Mouse (Mus musculus): ENCODE data around the gene Smarcb1. TPM values are rescaled to one million over a fixed set of nuclear protein-coding genes. Genes with fewer than 3 reads are reported as not detected.
A peak's percentile ranks its signal among the peaks of the same experiment; 100 is the strongest.
"Not testable (repeated sequence)": the region's sequence is repeated elsewhere in the genome, so short reads cannot be mapped to it uniquely, and the experiment has no call there.

The Smarcb1 gene
- polyA plus RNA-seq, 1 experiment from 2014 or later: 250 TPM

- H3K4me3 ChIP-seq (ENCODE audit: low read length): no peak overlapping the region
- H3K36me3 ChIP-seq (ENCODE audit: insufficient read depth, low read length): peaks cover 42% of the 10 kb centered on the region
- H3K27ac ChIP-seq (ENCODE audit: low read length): no peak overlapping the region
- H3K4me1 ChIP-seq (ENCODE audit: insufficient read depth, low read length): peaks cover 15% of the 10 kb centered on the region
- no peak for ATAC-seq (ENCODE audit: low FRiP score, low TSS enrichment)
- no peaks in the 10 kb centered on the region for H3K9me3 ChIP-seq (ENCODE audit: low read length)
- H3K27me3 ChIP-seq (ENCODE audit: insufficient read depth, low read length): no peaks in the 10 kb centered on the region
- H3K4me2 ChIP-seq (replicated peaks; ENCODE audit: low read depth, low read length): no peak overlapping the region
- H3K9ac ChIP-seq (replicated peaks; ENCODE audit: low read length): no peak overlapping the region
- 93% methylated on average over 5 of the region's 5 CpGs for WGBS
These were observed 25.7 kb downstream of the Smarcb1 start for GRCm38 (mm10) chr10:75895730-75896129.

- no peak overlapping the region for H3K4me2 ChIP-seq (replicated peaks; ENCODE audit: low read depth, low read length)
- peaks cover 35% of the 10 kb centered on the region for H3K36me3 ChIP-seq (ENCODE audit: insufficient read depth, low read length)
- no peaks in the 10 kb centered on the region for H3K9me3 ChIP-seq (ENCODE audit: low read length)
- H3K27ac ChIP-seq (ENCODE audit: low read length): no peak overlapping the region
- H3K27me3 ChIP-seq (ENCODE audit: insufficient read depth, low read length): no peaks in the 10 kb centered on the region
- no peak overlapping the region for H3K9ac ChIP-seq (replicated peaks; ENCODE audit: low read length)
- 55% methylated on average over 6 of the region's 6 CpGs for WGBS
- H3K4me3 ChIP-seq (ENCODE audit: low read length): no peak overlapping the region
- no peak for ATAC-seq (ENCODE audit: low FRiP score, low TSS enrichment)
- peaks cover 22% of the 10 kb centered on the region for H3K4me1 ChIP-seq (ENCODE audit: insufficient read depth, low read length)
These were observed 26.8 kb downstream of the Smarcb1 start for GRCm38 (mm10) chr10:75894601-75895000.

GRCm38 (mm10) chr10:75893089-75893750, 28.2 kb downstream of the Smarcb1 start, which contains the start of gene Derl3:
Gene Derl3 (plus strand): TSS chr10:75893413.
- Histone ChIP-seq H3K27ac (ENCODE audit: low read length) (peak within 1 kb of the TSS; percentile 46), H3K36me3 (ENCODE audit: insufficient read depth, low read length) (peaks cover 33% of the 10 kb centered on the region), H3K4me3 (ENCODE audit: low read length) (peak within 1 kb of the TSS; percentile 51), H3K4me1 (ENCODE audit: insufficient read depth, low read length) (peaks cover 27% of the 10 kb centered on the region), H3K4me2 (replicated peaks; ENCODE audit: low read depth, low read length) (peak within 1 kb of the TSS; percentile 87), H3K9me3 (ENCODE audit: low read length) (no peaks in the 10 kb centered on the region), H3K27me3 (ENCODE audit: insufficient read depth, low read length) (no peaks in the 10 kb centered on the region), H3K9ac (replicated peaks; ENCODE audit: low read length) (peak within 1 kb of the TSS; percentile 54)
- peak; percentile 99 for ATAC-seq (ENCODE audit: low FRiP score, low TSS enrichment)
- WGBS: 2% methylated on average over 50 of the region's 51 CpGs

GRCm38 (mm10) chr10:75889406-75890153, 31.8 kb downstream of the Smarcb1 start:
- peak overlapping the region; percentile 37; the same call in 1 of the 2 replicates for H3K9ac ChIP-seq (replicated peaks; ENCODE audit: low read length)
- ATAC-seq (ENCODE audit: low FRiP score, low TSS enrichment): no peak
- 23% methylated on average over 8 of the region's 8 CpGs for WGBS
- no peak overlapping the region for H3K4me3 ChIP-seq (ENCODE audit: low read length)
- H3K27me3 ChIP-seq (ENCODE audit: insufficient read depth, low read length): no peaks in the 10 kb centered on the region
- no peaks in the 10 kb centered on the region for H3K9me3 ChIP-seq (ENCODE audit: low read length)
- H3K36me3 ChIP-seq (ENCODE audit: insufficient read depth, low read length): peaks cover 6% of the 10 kb centered on the region
- H3K27ac ChIP-seq (ENCODE audit: low read length): 0 out of 2 replicates have a peak overlapping the region, but pooled peaks have one; percentile 10
- H3K4me2 ChIP-seq (replicated peaks; ENCODE audit: low read depth, low read length): no peak overlapping the region
- peaks cover 27% of the 10 kb centered on the region for H3K4me1 ChIP-seq (ENCODE audit: insufficient read depth, low read length)

- H3K27me3 ChIP-seq (ENCODE audit: insufficient read depth, low read length); H3K4me3 ChIP-seq (ENCODE audit: low read length); H3K9ac ChIP-seq (replicated peaks; ENCODE audit: low read length); H3K9me3 ChIP-seq (ENCODE audit: low read length); H3K27ac ChIP-seq (ENCODE audit: low read length); H3K36me3 ChIP-seq (ENCODE audit: insufficient read depth, low read length); ATAC-seq (ENCODE audit: low FRiP score, low TSS enrichment); H3K4me2 ChIP-seq (replicated peaks; ENCODE audit: low read depth, low read length): not testable (repeated sequence)
- H3K4me1 ChIP-seq (ENCODE audit: insufficient read depth, low read length): peaks cover 22% of the 10 kb centered on the region
- WGBS: 84% methylated on average over 5 of the region's 5 CpGs
These were observed 33.9 kb downstream of the Smarcb1 start for GRCm38 (mm10) chr10:75887504-75887903.

- no peak for ATAC-seq (ENCODE audit: low FRiP score, low TSS enrichment)
- Histone ChIP-seq H3K36me3 (ENCODE audit: insufficient read depth, low read length) (no peaks in the 10 kb centered on the region), H3K4me2 (replicated peaks; ENCODE audit: low read depth, low read length) (no peak overlapping the region), H3K9me3 (ENCODE audit: low read length) (no peaks in the 10 kb centered on the region), H3K27ac (ENCODE audit: low read length) (no peak overlapping the region), H3K9ac (replicated peaks; ENCODE audit: low read length) (no peak overlapping the region), H3K4me3 (ENCODE audit: low read length) (no peak overlapping the region), H3K4me1 (ENCODE audit: insufficient read depth, low read length) (peaks cover 17% of the 10 kb centered on the region), H3K27me3 (ENCODE audit: insufficient read depth, low read length) (no peaks in the 10 kb centered on the region)
- 94% methylated on average over 8 of the region's 8 CpGs for WGBS
These were observed 36.7 kb downstream of the Smarcb1 start for GRCm38 (mm10) chr10:75884742-75885141.

GRCm38 (mm10) chr10:75883232-75883552, 38.2 kb downstream of the Smarcb1 start:
- peak overlapping the region; percentile 64 for H3K27ac ChIP-seq (ENCODE audit: low read length)
- peak overlapping the region; percentile 45 for H3K4me2 ChIP-seq (replicated peaks; ENCODE audit: low read depth, low read length)
- ATAC-seq (ENCODE audit: low FRiP score, low TSS enrichment): peak; percentile 79
- no peaks in the 10 kb centered on the region for H3K36me3 ChIP-seq (ENCODE audit: insufficient read depth, low read length)
- 2% methylated on average over 10 of the region's 10 CpGs for WGBS
- H3K4me3 ChIP-seq (ENCODE audit: low read length): peak overlapping the region; percentile 8; the same call in 1 of the 2 replicates
- H3K27me3 ChIP-seq (ENCODE audit: insufficient read depth, low read length): no peaks in the 10 kb centered on the region
- no peaks in the 10 kb centered on the region for H3K9me3 ChIP-seq (ENCODE audit: low read length)
- H3K4me1 ChIP-seq (ENCODE audit: insufficient read depth, low read length): peaks cover 11% of the 10 kb centered on the region; the same call in 1 of the 2 replicates
- H3K9ac ChIP-seq (replicated peaks; ENCODE audit: low read length): peak overlapping the region; percentile 53; the same call in 1 of the 2 replicates

- no peaks in the 10 kb centered on the region for H3K36me3 ChIP-seq (ENCODE audit: insufficient read depth, low read length)
- peak overlapping the region; percentile 8; the same call in 1 of the 2 replicates for H3K4me3 ChIP-seq (ENCODE audit: low read length)
- H3K4me1 ChIP-seq (ENCODE audit: insufficient read depth, low read length): peaks cover 11% of the 10 kb centered on the region; the same call in 1 of the 2 replicates
- peak overlapping the region; percentile 53; the same call in 1 of the 2 replicates for H3K9ac ChIP-seq (replicated peaks; ENCODE audit: low read length)
- H3K9me3 ChIP-seq (ENCODE audit: low read length): no peaks in the 10 kb centered on the region
- WGBS: 8% methylated on average over 15 of the region's 15 CpGs
- H3K4me2 ChIP-seq (replicated peaks; ENCODE audit: low read depth, low read length): peak overlapping the region; percentile 45
- H3K27me3 ChIP-seq (ENCODE audit: insufficient read depth, low read length): no peaks in the 10 kb centered on the region
- peak overlapping the region; percentile 65 for H3K27ac ChIP-seq (ENCODE audit: low read length)
- ATAC-seq (ENCODE audit: low FRiP score, low TSS enrichment): peak; percentile 76
These were observed 38.8 kb downstream of the Smarcb1 start for GRCm38 (mm10) chr10:75882433-75883231.

GRCm38 (mm10) chr10:75881578-75882432, 39.6 kb downstream of the Smarcb1 start:
- Histone ChIP-seq H3K36me3 (ENCODE audit: insufficient read depth, low read length) (no peaks in the 10 kb centered on the region), H3K4me1 (ENCODE audit: insufficient read depth, low read length) (peaks cover 11% of the 10 kb centered on the region; the same call in 1 of the 2 replicates), H3K9me3 (ENCODE audit: low read length) (no peaks in the 10 kb centered on the region), H3K27ac (ENCODE audit: low read length) (peak overlapping the region; percentile 65), H3K4me2 (replicated peaks; ENCODE audit: low read depth, low read length) (peak overlapping the region; percentile 45), H3K4me3 (ENCODE audit: low read length) (no peak overlapping the region), H3K27me3 (ENCODE audit: insufficient read depth, low read length) (no peaks in the 10 kb centered on the region), H3K9ac (replicated peaks; ENCODE audit: low read length) (no peak overlapping the region; the same call in 1 of the 2 replicates)
- WGBS: 17% methylated on average over 20 of the region's 20 CpGs
- ATAC-seq (ENCODE audit: low FRiP score, low TSS enrichment): peak; percentile 67
